Mouse (Mus musculus): ENCODE measurements around the gene Tra2b. TPM values are rescaled to one million over a fixed set of nuclear protein-coding genes. Genes with fewer than 3 reads are reported as not detected.
"Not testable (repeated sequence)": the region's sequence is repeated elsewhere in the genome, so short reads cannot be mapped to it uniquely, and the experiment has no call there.

Gene Tra2b
- 10 to 100 TPM; 80.7 to 91.2 TPM for total RNA-seq (2021)

- peak; percentile 97 for DNase-seq
These were observed at the start of gene Tra2b for GRCm38 (mm10) chr16:22265849-22266376. Tra2b (minus strand) TSS chr16:22266005.

- peak in 1 of 2 experiments; percentile 25 for DNase-seq
These were observed 44.8 kb upstream of the Tra2b start for GRCm38 (mm10) chr16:22310649-22311048.

- peak; percentile 58 to 66 for DNase-seq
These were observed 36.8 kb upstream of the Tra2b start for GRCm38 (mm10) chr16:22302606-22303005.

- DNase-seq: no peak
These were observed 35.6 kb upstream of the Tra2b start for GRCm38 (mm10) chr16:22301378-22301777.

- DNase-seq: no peak
These were observed 31.1 kb upstream of the Tra2b start for GRCm38 (mm10) chr16:22296901-22297300.

- DNase-seq: not testable (repeated sequence)
These were observed 29.0 kb upstream of the Tra2b start for GRCm38 (mm10) chr16:22294812-22295211.

GRCm38 (mm10) chr16:22293600-22293999, 27.8 kb upstream of the Tra2b start:
- no peak for DNase-seq

- no peak for DNase-seq
These were observed 26.6 kb upstream of the Tra2b start for GRCm38 (mm10) chr16:22292394-22292793.

GRCm38 (mm10) chr16:22289643-22290042, 23.8 kb upstream of the Tra2b start:
- DNase-seq: no peak

- no peak for DNase-seq
These were observed 21.2 kb upstream of the Tra2b start for GRCm38 (mm10) chr16:22286996-22287395.

GRCm38 (mm10) chr16:22276536-22276935, 10.7 kb upstream of the Tra2b start:
- DNase-seq: no peak

- no peak for DNase-seq
These were observed 9.3 kb upstream of the Tra2b start for GRCm38 (mm10) chr16:22275142-22275541.

- no peak for DNase-seq
These were observed 4.7 kb upstream of the Tra2b start for GRCm38 (mm10) chr16:22270491-22270890.

GRCm38 (mm10) chr16:22266384-22266783, 579 bp upstream of the Tra2b start:
- no peak for DNase-seq

- DNase-seq: peak; percentile 78 to 81
These were observed 600 bp downstream of the Tra2b start for GRCm38 (mm10) chr16:22264962-22265848.

GRCm38 (mm10) chr16:22264232-22264961, 1.4 kb downstream of the Tra2b start:
- DNase-seq: no peak

- no peak for DNase-seq
These were observed 2.7 kb downstream of the Tra2b start for GRCm38 (mm10) chr16:22263124-22263523.

GRCm38 (mm10) chr16:22261563-22261962, 4.2 kb downstream of the Tra2b start:
- no peak for DNase-seq

GRCm38 (mm10) chr16:22260423-22261143, 5.2 kb downstream of the Tra2b start:
- DNase-seq: no peak

- not testable (repeated sequence) for DNase-seq
These were observed 13.6 kb downstream of the Tra2b start for GRCm38 (mm10) chr16:22252255-22252654.

GRCm38 (mm10) chr16:22250307-22250706, 15.5 kb downstream of the Tra2b start:
- DNase-seq: no peak

GRCm38 (mm10) chr16:22249754-22250153, 16.1 kb downstream of the Tra2b start:
- DNase-seq: no peak
